Mouse (Mus musculus) G1E (cell line): ENCODE data around the gene Abi3bp.

Source experiments
- CTCF ChIP-seq: IDR thresholded peaks from 2 replicates; pipeline ENCODE4 v1.5.1; 2012; ENCODE audit warnings: low read depth, low read length, inconsistent platforms, mixed read lengths
- GATA1 ChIP-seq: IDR thresholded peaks from 2 replicates; pipeline ENCODE4 v1.6.1; 2012; ENCODE audit warnings: borderline replicate concordance, low read length, inconsistent platforms, mixed read lengths
- POLR2AphosphoS5 ChIP-seq: IDR thresholded peaks from 2 replicates; pipeline ENCODE4 v1.6.1; 2012; ENCODE audit warnings: low read depth, low read length, inconsistent platforms; ENCODE audit not compliant: insufficient replicate concordance

GRCm38 (mm10) chr16:56638544-56638943, 160.9 kb downstream of the Abi3bp start:
- no peak for TF ChIP-seq CTCF
- TF ChIP-seq POLR2AphosphoS5, result no peak
- TF ChIP-seq GATA1, result no peak
